Mouse (Mus musculus): ENCODE data around the gene Gm2a. TPM values are rescaled to one million over a fixed set of nuclear protein-coding genes. Genes with fewer than 3 reads are reported as not detected.

The Gm2a gene
- polyA plus RNA-seq (2017; shearing (Covaris generic)) = 100 to 1,000 TPM in 1 of 2 experiments, 10 to 100 TPM in 1; 89.6 to 186 TPM

DNA sequence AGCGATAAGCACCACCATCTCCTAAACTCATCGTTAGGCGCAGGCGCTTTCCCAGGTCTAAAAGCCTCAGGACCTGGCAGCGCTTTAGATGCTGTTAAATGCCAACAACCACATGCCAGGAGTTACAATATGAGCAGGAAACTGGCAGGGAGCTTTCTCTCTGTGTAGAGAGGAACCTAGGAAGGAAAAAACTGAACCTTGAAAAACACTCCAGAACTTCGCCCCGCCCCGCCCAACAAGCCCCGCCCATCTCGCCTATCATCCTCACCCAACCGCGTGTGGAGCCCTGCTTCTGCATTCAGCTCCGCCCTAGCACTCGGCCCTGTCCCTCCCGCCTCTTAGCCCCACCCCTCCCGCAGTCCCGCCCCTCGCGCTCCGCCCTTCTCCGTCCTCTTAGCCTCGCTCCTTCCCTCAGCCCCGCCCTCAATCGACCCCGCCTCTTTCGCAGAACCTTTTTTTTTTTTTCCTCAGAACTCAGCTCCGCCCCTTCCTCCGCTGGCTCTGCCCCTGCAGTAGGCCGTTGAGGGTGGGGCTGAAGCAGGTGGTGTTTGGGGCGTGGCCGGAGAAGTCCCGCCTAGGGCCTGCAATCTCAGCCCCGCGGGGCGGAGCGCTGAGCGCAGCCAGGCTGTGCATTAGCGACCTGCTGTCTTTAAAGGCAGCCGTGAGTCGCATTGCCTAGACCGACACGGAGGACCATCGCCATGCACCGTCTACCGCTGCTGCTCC lies at the start of gene Gm2a:
TSS of gene Gm2a (plus strand) at position 653 of the 726 bp plus-strand sequence.

GRCm38 (mm10) chr11:55077331-55078231 lies 20.3 kb upstream of the Gm2a start, which contains the start of gene Ccdc69:
Gene Ccdc69, minus strand, starts transcription at chr11:55078131.

DNA sequence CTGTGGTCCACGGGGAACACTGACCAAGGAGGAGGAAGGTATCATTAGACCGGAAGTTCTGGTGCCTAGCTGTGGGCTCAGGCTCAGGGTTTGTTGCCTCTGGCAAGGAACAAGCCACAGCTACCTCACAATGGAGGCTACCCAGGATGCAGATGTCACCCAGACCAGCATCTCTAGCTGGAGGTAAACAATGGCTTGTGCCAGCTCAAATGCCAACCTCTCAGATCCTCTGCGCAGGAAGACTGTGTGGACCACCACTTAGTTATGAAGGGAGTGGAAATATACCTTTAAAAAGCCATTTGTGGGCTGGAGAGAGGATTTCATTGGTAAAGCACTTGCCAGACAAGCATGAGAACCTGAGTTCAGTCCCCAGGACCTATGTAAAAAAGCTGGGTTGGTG lies 53.7 kb downstream of the Gm2a start, which contains the start of gene Slc36a3:
TSS of gene Slc36a3 (minus strand) at position 101 of the 400 bp plus-strand sequence.

Other genes with a start within 250 kb of the Gm2a start
- 10 to 100 TPM in 1 of 2 experiments, 1 to 10 TPM in 1; 2.5 to 10.3 TPM for gene Lyrm7, start 237.2 kb upstream of the Gm2a start, polyA plus RNA-seq (2017; shearing (Covaris generic))
- gene Hint1, start 231.7 kb upstream of the Gm2a start, polyA plus RNA-seq (2017; shearing (Covaris generic)) = 100 to 1,000 TPM; 374 to 388 TPM
- 1 to 10 TPM; 1.3 to 1.4 TPM for gene Gpx3, start 195.7 kb upstream of the Gm2a start, polyA plus RNA-seq (2017; shearing (Covaris generic))
- 100 to 1,000 TPM in 1 of 2 experiments, 10 to 100 TPM in 1; 82.9 to 136 TPM for gene Tnip1, start 135.2 kb upstream of the Gm2a start, polyA plus RNA-seq (2017; shearing (Covaris generic))
- 100 to 1,000 TPM; 555 to 738 TPM for gene Anxa6, start 64.7 kb upstream of the Gm2a start, polyA plus RNA-seq (2017; shearing (Covaris generic))
- 10 to 100 TPM; 60.5 to 88.5 TPM for gene Ccdc69, start 20.0 kb upstream of the Gm2a start, polyA plus RNA-seq (2017; shearing (Covaris generic))
- gene Slc36a3, start 53.6 kb downstream of the Gm2a start, polyA plus RNA-seq (2017; shearing (Covaris generic)) = under 1 TPM; 0.22 to 0.86 TPM
- gene Slc36a2, start 87.0 kb downstream of the Gm2a start, polyA plus RNA-seq (2017; shearing (Covaris generic)) = under 1 TPM in 1 of 2 experiments, not detected in 1; 0.21 TPM
- gene Slc36a1, start 106.2 kb downstream of the Gm2a start, polyA plus RNA-seq (2017; shearing (Covaris generic)) = 1 to 10 TPM; 1.9 to 2.1 TPM
- gene Fat2, start 238.4 kb downstream of the Gm2a start, polyA plus RNA-seq (2017; shearing (Covaris generic)) = under 1 TPM in 1 of 2 experiments, not detected in 1; 0.02 TPM

Measured in activated CD4-positive, CD25-positive, alpha-beta regulatory T cell (primary cell).